Comparison of ENCODE assay signal across 31 mouse cellular contexts in the genomic region with DNA sequence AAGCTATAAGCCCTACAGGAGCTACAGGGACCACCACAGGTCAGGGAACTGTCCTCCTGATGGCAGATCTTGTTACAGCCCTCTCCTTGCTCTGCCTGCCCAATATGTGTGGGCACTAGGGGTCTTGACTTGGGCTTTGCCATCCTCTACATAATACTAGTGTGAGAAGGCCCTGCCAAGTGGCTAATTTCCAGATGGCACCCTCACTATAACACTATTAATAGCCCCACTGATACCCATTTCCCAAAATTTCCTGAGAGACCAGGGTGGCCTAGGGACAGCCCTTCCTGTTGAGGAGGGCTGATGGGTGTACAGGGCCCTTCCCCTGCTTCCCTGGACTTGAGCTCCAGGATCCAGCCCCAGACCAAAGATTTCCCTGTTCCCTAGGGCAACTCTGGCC. TPM values are rescaled to one million over a fixed set of nuclear protein-coding genes. Genes with fewer than 3 reads are reported as not detected.
DNase-seq lines count a peak whose midpoint lies in the region; ATAC-seq and TF ChIP-seq lines count a peak whose summit lies in the region.
"Had no signal": no experiment of that assay in that cellular context is flagged by ENCODE, and none has a peak within 500 bp of the region (broad histone marks: within the 10 kb centered on the region; RNA-seq: fewer than 3 reads in every experiment).

No protein-coding gene starts in this region.

- peaks cover 31% of the 10 kb centered on the region for H3K4me1 ChIP-seq in intestine, embryonic 16.5 days (ENCODE audit: control insufficient read depth, insufficient read depth, low read length)
- H3K4me1 ChIP-seq in intestine, embryonic 15.5 days (replicated peaks), result peaks cover 25% of the 10 kb centered on the region
- peaks cover 45% of the 10 kb centered on the region for H3K4me1 ChIP-seq in embryonic facial prominence, embryonic 10.5 days
- H3K4me1 ChIP-seq in heart, postnatal 0 days (ENCODE audit: control insufficient read depth, insufficient read depth), result peaks cover 29% of the 10 kb centered on the region

- no peak overlapping the region for H3K4me2 ChIP-seq in intestine, embryonic 16.5 days (ENCODE audit: low read depth, low read length)
- H3K4me2 ChIP-seq in intestine, embryonic 15.5 days (replicated peaks), result no peak overlapping the region
- peak overlapping the region; percentile 9; the same call in 1 of the 2 replicates for H3K4me2 ChIP-seq in heart, postnatal 0 days (ENCODE audit: low read depth, low read length)
- H3K4me2 ChIP-seq: forebrain, embryonic 15.5 days; heart, embryonic 15.5 days; hindbrain, embryonic 15.5 days; midbrain, embryonic 12.5 days had no signal

- no peak overlapping the region for H3K4me3 ChIP-seq in intestine, embryonic 16.5 days (ENCODE audit: low read length)
- H3K4me3 ChIP-seq in intestine, embryonic 15.5 days (replicated peaks), result no peak overlapping the region
- peak overlapping the region; percentile 14; the same call in 1 of the 2 replicates for H3K4me3 ChIP-seq in embryonic facial prominence, embryonic 10.5 days
- H3K4me3 ChIP-seq in heart, postnatal 0 days (ENCODE audit: low read depth, low read length), result no peak overlapping the region
- H3K4me3 ChIP-seq: embryonic facial prominence, embryonic 12.5 days; forebrain, embryonic 15.5 days; heart, embryonic 15.5 days; hindbrain, embryonic 15.5 days; layer of hippocampus, adult 2 months; midbrain, embryonic 12.5 days; myocyte; neural tube, embryonic 12.5 days had no signal

- DNase-seq in heart, adult 11 months, result peak; percentile 96
- DNase-seq in heart, adult 8-10 months (ENCODE audit: low spot score), result no peak
- DNase-seq in embryonic facial prominence, embryonic 10.5 days (ENCODE audit: low spot score), result no peak
- no peak for DNase-seq in heart, postnatal 0 days (ENCODE audit: low spot score)
- DNase-seq in right cerebral cortex, postnatal 10 days (ENCODE audit: low spot score in 2 of 2), result no peak
- DNase-seq: B cell, adult 2 months; cerebellum, adult 9-10 months; cerebellum, postnatal 36 days; gastrocnemius, postnatal 25 days; kidney, adult 2 months; kidney, postnatal 36 days; liver; lung, adult 2 months; right cerebral cortex, adult 18-20 months; right cerebral cortex, postnatal 4 days had no signal

- ATAC-seq in intestine, embryonic 16.5 days, result no peak
- no peak for ATAC-seq in intestine, embryonic 15.5 days
- ATAC-seq in heart, postnatal 0 days (ENCODE audit: insufficient read depth, low read depth), result no peak
- ATAC-seq: forebrain, embryonic 15.5 days; inflammation-experienced regulatory T-cells, adult 6 months had no signal

- peak overlapping the region; percentile 23; the same call in 1 of the 2 replicates for H3K27ac ChIP-seq in intestine, embryonic 16.5 days (ENCODE audit: low read length)
- no peak overlapping the region for H3K27ac ChIP-seq in intestine, embryonic 15.5 days
- H3K27ac ChIP-seq in embryonic facial prominence, embryonic 10.5 days (replicated peaks), result no peak overlapping the region
- H3K27ac ChIP-seq in heart, postnatal 0 days (ENCODE audit: low read depth), result no peak overlapping the region
- H3K27ac ChIP-seq: embryonic facial prominence, embryonic 12.5 days; forebrain, embryonic 15.5 days; hindbrain, embryonic 10.5 days; hindbrain, embryonic 15.5 days; layer of hippocampus, adult 2 months; liver, embryonic 14.5 days; midbrain, embryonic 12.5 days; neural tube, embryonic 12.5 days; stomach, postnatal 0 days had no signal

- H3K36me3 ChIP-seq in intestine, embryonic 16.5 days (ENCODE audit: control insufficient read depth, insufficient read depth, low read length), result peaks cover 2% of the 10 kb centered on the region; the same call in 1 of the 2 replicates
- H3K36me3 ChIP-seq in intestine, embryonic 15.5 days, result no peaks in the 10 kb centered on the region
- H3K36me3 ChIP-seq in embryonic facial prominence, embryonic 10.5 days (replicated peaks), result peaks cover 20% of the 10 kb centered on the region
- H3K36me3 ChIP-seq in heart, postnatal 0 days (replicated peaks; ENCODE audit: control insufficient read depth, insufficient read depth, low read length), result no peaks in the 10 kb centered on the region
- H3K36me3 ChIP-seq: forebrain, embryonic 15.5 days had no signal

- no peak for TF ChIP-seq EP300 in heart, postnatal 0 days (IDR thresholded peaks at IDR 0.05; ENCODE audit: low read depth)

- no peaks in the 10 kb centered on the region for H3K9me3 ChIP-seq in intestine, embryonic 16.5 days (ENCODE audit: control insufficient read depth, low read length)
- H3K9me3 ChIP-seq in intestine, embryonic 15.5 days, result no peaks in the 10 kb centered on the region
- H3K9me3 ChIP-seq in embryonic facial prominence, embryonic 10.5 days, result no peaks in the 10 kb centered on the region; the same call in 1 of the 2 replicates
- no peaks in the 10 kb centered on the region for H3K9me3 ChIP-seq in heart, postnatal 0 days (replicated peaks; ENCODE audit: control insufficient read depth, low read length)
- H3K9me3 ChIP-seq: forebrain, embryonic 15.5 days; heart, embryonic 15.5 days; hindbrain, embryonic 10.5 days; midbrain, embryonic 12.5 days; neural tube, embryonic 12.5 days had no signal

- no peak for TF ChIP-seq CTCF in heart, postnatal 0 days (IDR thresholded peaks at IDR 0.05; ENCODE audit: low read depth)

- H3K9ac ChIP-seq in intestine, embryonic 16.5 days (ENCODE audit: low read depth, low read length), result no peak overlapping the region
- no peak overlapping the region for H3K9ac ChIP-seq in intestine, embryonic 15.5 days
- H3K9ac ChIP-seq in heart, postnatal 0 days (replicated peaks; ENCODE audit: low read depth, low read length), result no peak overlapping the region; the same call in 1 of the 2 replicates
- H3K9ac ChIP-seq: forebrain, embryonic 15.5 days; hindbrain, embryonic 15.5 days; liver, embryonic 14.5 days; midbrain, embryonic 12.5 days; neural tube, embryonic 12.5 days had no signal

- H3K27me3 ChIP-seq in intestine, embryonic 16.5 days (replicated peaks; ENCODE audit: control insufficient read depth, insufficient read depth, low read length), result no peaks in the 10 kb centered on the region
- no peaks in the 10 kb centered on the region for H3K27me3 ChIP-seq in intestine, embryonic 15.5 days (replicated peaks)
- no peaks in the 10 kb centered on the region for H3K27me3 ChIP-seq in embryonic facial prominence, embryonic 10.5 days (replicated peaks; ENCODE audit: low read depth, poor library complexity, severe bottlenecking)
- no peaks in the 10 kb centered on the region for H3K27me3 ChIP-seq in heart, postnatal 0 days (ENCODE audit: control insufficient read depth, insufficient read depth, low read length)
- H3K27me3 ChIP-seq: embryonic facial prominence, embryonic 12.5 days; forebrain, embryonic 15.5 days; heart, embryonic 15.5 days; neural tube, embryonic 12.5 days had no signal

RNA-seq across cellular contexts. Expression of gene Six5, which starts 3.5 kb away (rescaled TPM):
- 1 to 10 TPM; 5.8 to 9.9 (median 7.8) TPM for total RNA-seq in heart, adult 8-10 months (2022)
- polyA plus RNA-seq in intestine, embryonic 16.5 days (2015; fragmentation: Nextera tagmentation; extraction: Ambion mirVana), result 7.3 and 7.5 TPM in 2 replicates
- 8.7 and 8.8 TPM in 2 replicates for polyA plus RNA-seq in intestine, embryonic 15.5 days (2015; fragmentation: Nextera tagmentation; extraction: Ambion mirVana)
- 6.3 and 7.6 TPM in 2 replicates for polyA plus RNA-seq in embryonic facial prominence, embryonic 10.5 days (2016; fragmentation: Nextera tagmentation; extraction: Ambion mirVana)
- 19.0 and 21.0 TPM in 2 replicates for total RNA-seq in heart, postnatal 0 days (2014; rRNA removed; ENCODE audit: low replicate concordance)
- polyA plus RNA-seq in heart, postnatal 0 days (2015; fragmentation: Nextera tagmentation; extraction: Ambion mirVana), result 3.8 and 4.0 TPM in 2 replicates

RNA-seq across cellular contexts. Expression of gene Dmpk, which starts 14.2 kb away (rescaled TPM):
- 100 to 1,000 TPM; 532 to 655 (median 581) TPM for total RNA-seq in heart, adult 8-10 months (2022)
- 54.6 and 59.3 TPM in 2 replicates for polyA plus RNA-seq in intestine, embryonic 16.5 days (2015; fragmentation: Nextera tagmentation; extraction: Ambion mirVana)
- 52.2 and 53.7 TPM in 2 replicates for polyA plus RNA-seq in intestine, embryonic 15.5 days (2015; fragmentation: Nextera tagmentation; extraction: Ambion mirVana)
- polyA plus RNA-seq in embryonic facial prominence, embryonic 10.5 days (2016; fragmentation: Nextera tagmentation; extraction: Ambion mirVana), result 7.0 and 9.1 TPM in 2 replicates
- total RNA-seq in heart, postnatal 0 days (2014; rRNA removed; ENCODE audit: low replicate concordance), result 184 and 253 TPM in 2 replicates
- polyA plus RNA-seq in heart, postnatal 0 days (2015; fragmentation: Nextera tagmentation; extraction: Ambion mirVana), result 97.0 and 98.5 TPM in 2 replicates
- polyA plus RNA-seq: inflammation-experienced regulatory T-cells, adult 6 months had no signal

RNA-seq across cellular contexts. Expression of gene Gm4969, which starts 20.3 kb away (rescaled TPM):
- total RNA-seq in heart, adult 8-10 months (2022), result not detected
- 1.5 and 2.1 TPM in 2 replicates for polyA plus RNA-seq in intestine, embryonic 16.5 days (2015; fragmentation: Nextera tagmentation; extraction: Ambion mirVana)
- polyA plus RNA-seq in intestine, embryonic 15.5 days (2015; fragmentation: Nextera tagmentation; extraction: Ambion mirVana), result 1.8 and 2.3 TPM in 2 replicates
- 0.99 and 1.9 TPM in 2 replicates for polyA plus RNA-seq in embryonic facial prominence, embryonic 10.5 days (2016; fragmentation: Nextera tagmentation; extraction: Ambion mirVana)
- 0.19 and 0.69 TPM in 2 replicates for total RNA-seq in heart, postnatal 0 days (2014; rRNA removed; ENCODE audit: low replicate concordance)
- polyA plus RNA-seq in heart, postnatal 0 days (2015; fragmentation: Nextera tagmentation; extraction: Ambion mirVana), result 0.21 and 0.38 TPM in 2 replicates
- total RNA-seq: adrenal gland, adult 18-20 months; gastrocnemius, postnatal 25 days had no signal
- polyA plus RNA-seq: lung, adult 2 months; myocyte; spleen, adult 2 months had no signal

RNA-seq across cellular contexts. Expression of gene Fbxo46, which starts 21.8 kb away (rescaled TPM):
- total RNA-seq in heart, adult 8-10 months (2022), result 1 to 10 TPM; 4.2 to 6.0 (median 5.3) TPM
- 10.8 and 11.0 TPM in 2 replicates for polyA plus RNA-seq in intestine, embryonic 16.5 days (2015; fragmentation: Nextera tagmentation; extraction: Ambion mirVana)
- polyA plus RNA-seq in intestine, embryonic 15.5 days (2015; fragmentation: Nextera tagmentation; extraction: Ambion mirVana), result 10.5 and 12.8 TPM in 2 replicates
- 15.9 and 18.0 TPM in 2 replicates for polyA plus RNA-seq in embryonic facial prominence, embryonic 10.5 days (2016; fragmentation: Nextera tagmentation; extraction: Ambion mirVana)
- 13.1 and 13.2 TPM in 2 replicates for total RNA-seq in heart, postnatal 0 days (2014; rRNA removed; ENCODE audit: low replicate concordance)
- polyA plus RNA-seq in heart, postnatal 0 days (2015; fragmentation: Nextera tagmentation; extraction: Ambion mirVana), result 4.9 and 6.2 TPM in 2 replicates

RNA-seq across cellular contexts. Expression of gene Dmwd, which starts 21.8 kb away (rescaled TPM):
- total RNA-seq in heart, adult 8-10 months (2022), result 10 to 100 TPM; 49.9 to 57.5 (median 54.0) TPM
- 6.4 and 6.7 TPM in 2 replicates for polyA plus RNA-seq in intestine, embryonic 16.5 days (2015; fragmentation: Nextera tagmentation; extraction: Ambion mirVana)
- polyA plus RNA-seq in intestine, embryonic 15.5 days (2015; fragmentation: Nextera tagmentation; extraction: Ambion mirVana), result 11.0 and 13.4 TPM in 2 replicates
- polyA plus RNA-seq in embryonic facial prominence, embryonic 10.5 days (2016; fragmentation: Nextera tagmentation; extraction: Ambion mirVana), result 16.8 and 18.0 TPM in 2 replicates
- 71.6 and 76.4 TPM in 2 replicates for total RNA-seq in heart, postnatal 0 days (2014; rRNA removed; ENCODE audit: low replicate concordance)
- polyA plus RNA-seq in heart, postnatal 0 days (2015; fragmentation: Nextera tagmentation; extraction: Ambion mirVana), result 10.6 and 10.9 TPM in 2 replicates
